Mouse (Mus musculus): ENCODE measurements around the gene Rims4. TPM values are rescaled to one million over a fixed set of nuclear protein-coding genes. Genes with fewer than 3 reads are reported as not detected.

Rims4 gene
- polyA plus RNA-seq, 1 experiment from 2014 or later = 0.11 TPM

- H3K4me2 ChIP-seq = no peak overlapping the region
- WGBS = 54% methylated on average over 9 of the region's 9 CpGs
- H3K4me3 ChIP-seq (ENCODE audit: low read depth, low read length) = no peak overlapping the region
- H3K27ac ChIP-seq (ENCODE audit: low read depth, low read length) = no peak overlapping the region
- no peaks in the 10 kb centered on the region for H3K9me3 ChIP-seq (ENCODE audit: control insufficient read depth, low read length)
- no peak overlapping the region for H3K9ac ChIP-seq (ENCODE audit: low read depth, low read length)
- no peaks in the 10 kb centered on the region for H3K36me3 ChIP-seq (ENCODE audit: control insufficient read depth, insufficient read depth, low read length)
- DNase-seq (ENCODE audit: low spot score) (no peak), ATAC-seq (replicated peaks; ENCODE audit: low FRiP score) (no peak)
- H3K4me1 ChIP-seq (replicated peaks; ENCODE audit: control insufficient read depth, insufficient read depth, low read length) = no peaks in the 10 kb centered on the region
- peaks cover 65% of the 10 kb centered on the region for H3K27me3 ChIP-seq (replicated peaks; ENCODE audit: control insufficient read depth, insufficient read depth, low read length)
Observed at GRCm38 (mm10) chr2:163915294-163915791, 3.1 kb downstream of the Rims4 start.

DNA sequence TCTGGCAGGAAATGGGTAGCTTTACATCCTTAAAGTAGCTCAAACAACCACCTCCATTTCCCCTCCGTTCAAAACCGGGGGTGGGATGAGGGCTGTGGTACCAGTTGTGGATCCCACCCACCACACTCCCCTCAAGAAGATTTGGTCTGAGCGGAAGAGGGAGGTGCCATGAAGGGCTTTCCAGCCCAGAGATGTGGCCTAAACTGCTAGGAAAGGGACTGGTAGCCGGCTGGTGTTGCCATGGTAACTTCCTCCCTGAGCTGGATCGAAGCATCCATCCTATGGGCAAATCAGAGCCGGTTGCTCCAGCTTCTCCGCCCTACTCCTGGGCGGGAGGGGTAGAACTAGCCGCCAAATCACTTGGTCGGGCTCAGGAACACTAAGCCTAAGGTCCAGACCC, 4.4 kb downstream of the Rims4 start:
- Histone ChIP-seq H3K27me3 (replicated peaks; ENCODE audit: control insufficient read depth, insufficient read depth, low read length) (peaks cover 53% of the 10 kb centered on the region), H3K27ac (ENCODE audit: low read depth, low read length) (no peak overlapping the region), H3K36me3 (ENCODE audit: control insufficient read depth, insufficient read depth, low read length) (no peaks in the 10 kb centered on the region), H3K4me3 (ENCODE audit: low read depth, low read length) (no peak overlapping the region), H3K4me1 (replicated peaks; ENCODE audit: control insufficient read depth, insufficient read depth, low read length) (no peaks in the 10 kb centered on the region), H3K4me2 (no peak overlapping the region), H3K9ac (ENCODE audit: low read depth, low read length) (no peak overlapping the region), H3K9me3 (ENCODE audit: control insufficient read depth, low read length) (no peaks in the 10 kb centered on the region)
- WGBS = 11% methylated on average over 10 of the region's 10 CpGs
- ATAC-seq (replicated peaks; ENCODE audit: low FRiP score) = no peak
- DNase-seq (ENCODE audit: low spot score) = no peak

DNA sequence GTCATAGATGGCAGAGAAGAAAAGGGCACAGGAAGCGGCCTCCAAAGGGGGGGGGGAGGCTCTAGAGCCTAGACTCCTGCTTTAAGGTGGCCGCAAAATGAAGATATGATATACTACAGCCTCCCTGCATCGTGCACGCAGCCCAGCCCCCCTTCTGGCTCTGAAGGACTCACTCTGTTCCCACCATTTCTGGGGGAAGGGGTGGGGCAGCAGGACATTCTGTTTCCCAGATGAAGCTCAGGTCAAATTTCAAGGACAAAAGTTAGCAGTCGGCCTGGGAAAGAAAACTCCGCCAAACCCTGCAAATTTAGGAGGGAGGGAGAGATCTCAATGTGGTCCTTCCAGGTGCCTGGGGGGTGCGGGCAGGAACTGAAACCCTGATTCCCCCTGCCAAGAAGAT, 4.8 kb downstream of the Rims4 start:
- no peaks in the 10 kb centered on the region for H3K9me3 ChIP-seq (ENCODE audit: control insufficient read depth, low read length)
- H3K27me3 ChIP-seq (replicated peaks; ENCODE audit: control insufficient read depth, insufficient read depth, low read length) = peaks cover 49% of the 10 kb centered on the region
- no peak for ATAC-seq (replicated peaks; ENCODE audit: low FRiP score)
- WGBS = 34% methylated on average over 7 of the region's 7 CpGs
- no peaks in the 10 kb centered on the region for H3K36me3 ChIP-seq (ENCODE audit: control insufficient read depth, insufficient read depth, low read length)
- no peaks in the 10 kb centered on the region for H3K4me1 ChIP-seq (replicated peaks; ENCODE audit: control insufficient read depth, insufficient read depth, low read length)
- DNase-seq (ENCODE audit: low spot score) = no peak
- no peak overlapping the region for H3K4me2 ChIP-seq
- no peak overlapping the region for H3K4me3 ChIP-seq (ENCODE audit: low read depth, low read length)
- no peak overlapping the region for H3K27ac ChIP-seq (ENCODE audit: low read depth, low read length)
- H3K9ac ChIP-seq (ENCODE audit: low read depth, low read length) = no peak overlapping the region

- Histone ChIP-seq H3K9ac (ENCODE audit: low read depth, low read length) (no peak overlapping the region), H3K9me3 (ENCODE audit: control insufficient read depth, low read length) (no peaks in the 10 kb centered on the region), H3K27ac (ENCODE audit: low read depth, low read length) (no peak overlapping the region), H3K27me3 (replicated peaks; ENCODE audit: control insufficient read depth, insufficient read depth, low read length) (peaks cover 31% of the 10 kb centered on the region), H3K4me3 (ENCODE audit: low read depth, low read length) (no peak overlapping the region), H3K4me1 (replicated peaks; ENCODE audit: control insufficient read depth, insufficient read depth, low read length) (no peaks in the 10 kb centered on the region), H3K36me3 (ENCODE audit: control insufficient read depth, insufficient read depth, low read length) (no peaks in the 10 kb centered on the region), H3K4me2 (no peak overlapping the region)
- no peak for ATAC-seq (replicated peaks; ENCODE audit: low FRiP score)
- WGBS = 76% methylated on average over 14 of the region's 14 CpGs
- no peak for DNase-seq (ENCODE audit: low spot score)
Observed at GRCm38 (mm10) chr2:163911826-163912444, 6.5 kb downstream of the Rims4 start.

DNA sequence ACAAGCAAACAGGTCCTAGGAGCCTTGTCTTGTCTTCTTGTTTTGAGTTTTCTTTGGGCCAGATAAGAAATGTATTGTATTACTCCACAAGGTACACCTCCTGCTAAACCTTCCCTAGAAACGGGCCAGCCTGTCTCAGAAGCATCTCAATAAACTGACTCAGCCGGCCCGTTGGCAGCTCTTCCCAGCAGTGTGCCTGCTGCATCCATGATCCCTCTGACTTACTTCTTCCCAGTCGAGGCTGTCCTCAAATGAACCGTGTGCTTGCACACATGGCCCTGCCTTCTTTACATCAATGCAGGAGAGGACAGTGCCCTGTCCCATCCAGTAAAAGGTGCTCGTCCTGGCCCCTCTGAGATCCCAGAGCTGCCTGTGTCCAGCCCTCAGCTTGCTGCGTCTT, 8.9 kb downstream of the Rims4 start:
- H3K4me3 ChIP-seq (ENCODE audit: low read depth, low read length) = no peak overlapping the region
- DNase-seq (ENCODE audit: low spot score) (no peak), ATAC-seq (replicated peaks; ENCODE audit: low FRiP score) (no peak)
- 75% methylated on average over 7 of the region's 7 CpGs for WGBS
- H3K27ac ChIP-seq (ENCODE audit: low read depth, low read length) = no peak overlapping the region
- H3K9me3 ChIP-seq (ENCODE audit: control insufficient read depth, low read length) = no peaks in the 10 kb centered on the region
- no peak overlapping the region for H3K4me2 ChIP-seq
- H3K27me3 ChIP-seq (replicated peaks; ENCODE audit: control insufficient read depth, insufficient read depth, low read length) = peaks cover 12% of the 10 kb centered on the region
- no peaks in the 10 kb centered on the region for H3K4me1 ChIP-seq (replicated peaks; ENCODE audit: control insufficient read depth, insufficient read depth, low read length)
- no peaks in the 10 kb centered on the region for H3K36me3 ChIP-seq (ENCODE audit: control insufficient read depth, insufficient read depth, low read length)
- H3K9ac ChIP-seq (ENCODE audit: low read depth, low read length) = no peak overlapping the region

DNA sequence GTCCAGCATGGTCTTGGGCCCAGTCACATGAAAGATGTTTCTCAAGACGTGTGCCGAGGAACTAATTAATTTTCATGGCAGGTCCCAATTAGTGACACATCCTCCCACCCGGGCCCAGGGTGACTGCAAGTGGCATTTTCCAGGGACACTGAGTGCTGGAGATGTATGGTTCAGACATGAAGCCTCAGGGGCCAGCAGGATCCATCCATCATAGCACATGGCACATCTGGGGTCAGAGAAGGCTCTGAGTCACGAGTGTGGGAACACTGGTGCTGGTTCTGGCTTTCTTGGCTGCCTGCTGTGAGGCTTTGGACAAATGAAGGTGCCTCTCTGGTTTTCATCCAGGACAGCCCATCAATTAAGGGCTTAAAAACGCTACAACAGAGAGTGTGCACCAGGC, 11.4 kb downstream of the Rims4 start:
- H3K27ac ChIP-seq (ENCODE audit: low read depth, low read length) = no peak overlapping the region
- H3K4me2 ChIP-seq = no peak overlapping the region
- no peak overlapping the region for H3K4me3 ChIP-seq (ENCODE audit: low read depth, low read length)
- H3K9me3 ChIP-seq (ENCODE audit: control insufficient read depth, low read length) = no peaks in the 10 kb centered on the region
- H3K36me3 ChIP-seq (ENCODE audit: control insufficient read depth, insufficient read depth, low read length) = no peaks in the 10 kb centered on the region
- no peaks in the 10 kb centered on the region for H3K27me3 ChIP-seq (replicated peaks; ENCODE audit: control insufficient read depth, insufficient read depth, low read length)
- DNase-seq (ENCODE audit: low spot score) = no peak
- no peak overlapping the region for H3K9ac ChIP-seq (ENCODE audit: low read depth, low read length)
- no peak for ATAC-seq (replicated peaks; ENCODE audit: low FRiP score)
- H3K4me1 ChIP-seq (replicated peaks; ENCODE audit: control insufficient read depth, insufficient read depth, low read length) = no peaks in the 10 kb centered on the region
- 58% methylated on average over 5 of the region's 5 CpGs for WGBS

DNA sequence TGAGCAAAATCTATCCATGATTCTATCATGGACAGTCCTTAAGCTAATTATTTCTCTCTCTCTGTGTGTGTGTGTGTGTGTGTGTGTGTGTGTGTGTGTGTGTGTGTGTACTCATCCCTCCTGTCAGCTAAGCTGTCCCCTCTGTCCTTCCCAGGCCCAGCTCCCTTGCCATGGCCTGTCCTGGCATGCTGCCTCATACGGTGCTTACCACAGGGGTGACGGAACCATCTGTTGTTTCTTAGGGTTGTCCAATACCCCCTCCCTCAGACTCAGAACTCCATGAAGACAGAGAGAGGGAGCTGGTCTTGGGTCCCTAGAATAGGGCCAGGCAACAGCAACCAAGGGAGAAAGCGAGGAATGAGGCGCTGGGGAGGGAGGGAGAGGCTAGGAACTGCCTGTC, 14.2 kb downstream of the Rims4 start:
- no peak for ATAC-seq (replicated peaks; ENCODE audit: low FRiP score)

GRCm38 (mm10) chr2:163903461-163903860, 15.0 kb downstream of the Rims4 start:
- no peak overlapping the region for H3K4me2 ChIP-seq
- ATAC-seq (replicated peaks; ENCODE audit: low FRiP score) (no peak), DNase-seq (ENCODE audit: low spot score) (no peak)
- H3K4me3 ChIP-seq (ENCODE audit: low read depth, low read length) = no peak overlapping the region
- no peaks in the 10 kb centered on the region for H3K27me3 ChIP-seq (replicated peaks; ENCODE audit: control insufficient read depth, insufficient read depth, low read length)
- H3K9me3 ChIP-seq (ENCODE audit: control insufficient read depth, low read length) = no peaks in the 10 kb centered on the region
- 74% methylated on average over 11 of the region's 11 CpGs for WGBS
- H3K9ac ChIP-seq (ENCODE audit: low read depth, low read length) = no peak overlapping the region
- H3K36me3 ChIP-seq (ENCODE audit: control insufficient read depth, insufficient read depth, low read length) = no peaks in the 10 kb centered on the region
- no peak overlapping the region for H3K27ac ChIP-seq (ENCODE audit: low read depth, low read length)
- H3K4me1 ChIP-seq (replicated peaks; ENCODE audit: control insufficient read depth, insufficient read depth, low read length) = no peaks in the 10 kb centered on the region

More for the DNA sequence above, 14.2 kb downstream of the Rims4 start:
- Histone ChIP-seq H3K9me3 (ENCODE audit: control insufficient read depth, low read length) (no peaks in the 10 kb centered on the region), H3K4me3 (ENCODE audit: low read depth, low read length) (no peak overlapping the region), H3K9ac (ENCODE audit: low read depth, low read length) (no peak overlapping the region), H3K4me1 (replicated peaks; ENCODE audit: control insufficient read depth, insufficient read depth, low read length) (no peaks in the 10 kb centered on the region), H3K27ac (ENCODE audit: low read depth, low read length) (no peak overlapping the region), H3K36me3 (ENCODE audit: control insufficient read depth, insufficient read depth, low read length) (no peaks in the 10 kb centered on the region), H3K4me2 (no peak overlapping the region), H3K27me3 (replicated peaks; ENCODE audit: control insufficient read depth, insufficient read depth, low read length) (no peaks in the 10 kb centered on the region)
- 72% methylated on average over 4 of the region's 4 CpGs for WGBS
- DNase-seq (ENCODE audit: low spot score) = no peak

DNA sequence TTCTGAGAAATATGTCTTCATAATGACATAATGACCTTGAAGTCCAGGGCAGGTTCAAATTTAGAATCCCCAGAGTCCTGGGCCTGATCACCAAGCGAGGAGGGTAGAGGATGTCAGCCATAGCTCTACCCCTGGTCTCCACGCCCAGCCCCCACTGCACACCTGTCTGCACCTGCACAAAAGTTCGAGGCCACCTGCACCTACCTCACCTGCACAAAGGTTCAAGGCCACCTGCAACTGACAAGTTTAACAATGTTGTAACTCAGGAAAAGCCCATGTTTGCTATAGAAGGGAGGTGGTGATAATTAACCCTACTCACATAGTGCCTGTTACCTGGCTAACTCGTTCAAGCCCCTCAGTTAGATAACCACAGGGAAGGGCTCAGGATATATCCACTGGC, 16.0 kb downstream of the Rims4 start:
- H3K4me1 ChIP-seq (replicated peaks; ENCODE audit: control insufficient read depth, insufficient read depth, low read length) = no peaks in the 10 kb centered on the region
- 64% methylated on average over 4 of the region's 4 CpGs for WGBS
- no peak overlapping the region for H3K27ac ChIP-seq (ENCODE audit: low read depth, low read length)
- no peak for DNase-seq (ENCODE audit: low spot score)
- H3K9me3 ChIP-seq (ENCODE audit: control insufficient read depth, low read length) = no peaks in the 10 kb centered on the region
- no peak overlapping the region for H3K4me3 ChIP-seq (ENCODE audit: low read depth, low read length)
- H3K36me3 ChIP-seq (ENCODE audit: control insufficient read depth, insufficient read depth, low read length) = no peaks in the 10 kb centered on the region
- no peak overlapping the region for H3K4me2 ChIP-seq
- no peak for ATAC-seq (replicated peaks; ENCODE audit: low FRiP score)
- no peaks in the 10 kb centered on the region for H3K27me3 ChIP-seq (replicated peaks; ENCODE audit: control insufficient read depth, insufficient read depth, low read length)
- no peak overlapping the region for H3K9ac ChIP-seq (ENCODE audit: low read depth, low read length)

All from liver, embryonic 11.5 days (tissue).